Mouse (Mus musculus) hematopoietic stem cell, adult 5-6 weeks (primary cell): ENCODE results near the gene Mslnl. TPM values are rescaled to one million over a fixed set of nuclear protein-coding genes. Genes with fewer than 3 reads are reported as not detected.

Experiments
- ATAC-seq, 2 experiments: fragments of 125-278 bp in 1 of 2; replicated peaks in 1 of 2; 2 replicates each; pipeline ENCODE4 v1.8.0; 2016 to 2017; ENCODE audit warnings: inconsistent platforms in 2 of 2, mild to moderate bottlenecking in 2 of 2, moderate number of reproducible peaks in 2 of 2, low read depth in 1 of 2, moderate TSS enrichment in 1 of 2; ENCODE audit not compliant: low FRiP score in 2 of 2, poor library complexity in 2 of 2, severe bottlenecking in 2 of 2, insufficient read depth in 1 of 2, low TSS enrichment in 1 of 2
- total RNA-seq: library from RNA; stranded (forward); fragments of 172-1452, 232-1000 nt; gene quantifications from 2 replicates; pipeline ENCODE4 v1.2.3, GENCODE M21; 2017

Gene Mslnl
- total RNA-seq, 1 experiment from 2014 or later = not detected

DNA sequence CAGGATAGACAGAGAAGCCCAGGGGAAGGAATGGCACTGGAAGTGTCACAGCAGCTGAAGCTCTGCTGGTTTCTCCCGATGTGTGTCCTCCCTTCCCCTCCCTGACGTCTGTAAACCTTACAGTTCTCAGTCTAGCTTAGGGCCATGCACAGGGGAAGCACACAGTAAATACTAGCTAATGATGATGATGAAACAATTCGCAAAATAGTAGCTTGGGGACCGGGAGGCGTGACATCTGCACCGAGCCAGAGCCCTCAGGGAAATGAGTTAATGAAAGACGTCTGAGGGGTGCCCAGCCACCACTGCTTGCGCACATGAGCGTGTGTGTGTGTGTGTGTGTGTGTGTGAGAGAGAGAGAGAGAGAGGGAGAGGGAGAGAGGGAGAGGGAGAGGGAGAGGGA lies 33.5 kb downstream of the Mslnl start:
- ATAC-seq = no peak

DNA sequence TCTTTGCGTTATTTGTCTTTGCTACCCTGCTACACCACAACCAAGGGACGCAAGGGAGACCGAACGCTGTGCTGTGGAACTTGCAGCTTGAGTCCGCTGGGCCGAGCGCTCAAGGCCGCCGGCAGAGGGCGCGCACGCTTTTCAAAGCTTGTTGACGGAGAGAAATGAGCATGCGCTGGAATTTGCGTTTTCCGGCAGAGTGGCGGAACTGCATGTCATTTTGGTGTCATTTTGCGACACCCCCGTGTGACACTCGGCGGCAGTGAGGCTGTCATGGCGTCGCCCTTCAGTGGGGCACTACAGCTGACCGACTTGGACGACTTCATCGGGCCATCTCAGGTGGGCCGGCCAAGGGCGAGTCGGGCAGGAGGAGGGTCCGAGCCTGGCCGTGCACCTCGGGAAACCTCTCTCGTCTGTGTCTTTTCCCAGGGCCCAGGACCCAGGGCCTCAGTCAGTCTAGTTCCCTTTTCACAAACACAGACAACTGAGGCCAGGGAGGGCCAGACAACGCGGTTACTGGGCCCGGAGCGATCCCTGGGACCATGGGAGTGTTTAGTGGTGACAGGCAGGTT lies 37.8 kb downstream of the Mslnl start, which contains the start of gene Narfl:
Gene Narfl, plus strand, starts transcription at position 228 of the 572 bp plus-strand sequence.
- ATAC-seq = peak; percentile 92 to 94

DNA sequence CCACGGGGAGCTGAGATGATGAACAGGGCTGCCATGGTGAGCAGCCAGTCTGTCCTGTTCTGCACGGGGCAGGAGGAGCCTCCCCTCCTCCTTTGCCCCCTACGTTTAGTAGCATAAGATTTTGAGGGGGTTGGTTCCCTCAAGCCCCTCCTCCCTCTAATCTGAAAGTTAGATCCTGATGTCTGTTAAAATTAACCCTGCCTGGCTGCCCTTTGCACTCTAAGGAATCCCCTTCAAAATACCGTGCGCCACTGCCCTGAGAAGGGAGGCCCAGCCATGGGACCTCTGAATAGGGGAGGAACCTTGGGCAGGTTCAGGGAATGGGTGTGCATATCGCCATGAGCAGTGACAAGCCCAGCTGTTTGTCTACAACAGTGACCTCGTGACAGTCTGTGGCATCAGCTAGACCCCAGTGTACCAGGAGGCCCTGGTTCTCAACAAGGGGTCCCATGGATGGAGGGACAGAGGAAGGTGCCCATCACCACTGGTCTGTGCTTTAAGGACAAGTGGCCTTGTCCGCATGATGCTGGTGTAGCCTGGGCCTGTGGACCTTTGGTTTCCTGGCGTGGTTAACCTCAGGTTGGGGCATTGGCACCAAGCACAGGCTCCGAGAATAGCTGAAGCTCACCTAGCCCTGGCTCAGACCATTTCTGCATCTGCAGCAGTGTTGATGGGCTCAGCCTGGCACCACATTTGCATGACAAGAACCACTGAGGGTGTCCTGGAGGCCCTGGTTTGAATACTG lies 39.6 kb downstream of the Mslnl start:
- ATAC-seq = no peak

DNA sequence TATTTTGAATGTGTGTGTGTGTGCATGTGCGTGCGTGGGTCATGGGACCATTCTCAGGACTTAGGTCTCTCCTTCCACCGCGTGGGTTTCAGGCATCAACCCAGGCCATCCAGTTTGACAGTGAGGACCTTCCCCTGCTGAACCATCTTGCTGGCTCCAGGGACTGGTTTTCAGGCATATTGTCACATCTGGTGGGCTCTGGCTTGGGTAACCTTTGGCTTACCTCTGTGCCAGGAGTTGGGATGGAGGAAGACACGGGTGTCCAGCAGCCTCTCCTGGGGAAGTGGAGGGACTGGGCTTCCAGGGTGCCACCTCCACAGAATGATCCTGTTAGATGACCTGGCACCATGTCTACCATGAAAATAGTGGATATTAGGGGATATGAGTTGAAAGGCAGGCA lies 42.1 kb downstream of the Mslnl start:
- ATAC-seq = no peak

DNA sequence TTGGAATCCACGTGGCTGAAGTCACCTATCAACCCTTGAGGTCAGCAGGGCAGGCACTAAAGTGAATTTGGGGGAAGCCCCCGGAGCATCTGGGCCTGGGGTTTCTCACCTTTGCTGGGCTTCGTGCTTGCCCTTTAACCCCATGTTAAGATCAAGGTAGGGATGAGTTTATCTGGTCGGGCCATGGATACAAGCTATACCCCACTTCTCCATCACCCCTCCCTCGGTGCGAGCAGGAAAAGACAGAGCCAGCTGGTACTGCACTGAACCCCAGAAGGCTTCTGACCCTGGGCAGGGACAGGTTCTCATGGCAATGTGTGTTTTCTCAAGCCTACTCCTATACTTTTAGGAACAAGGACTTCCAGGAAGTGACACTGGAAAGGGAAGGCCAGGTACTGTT lies 45.5 kb downstream of the Mslnl start:
- ATAC-seq = no peak

DNA sequence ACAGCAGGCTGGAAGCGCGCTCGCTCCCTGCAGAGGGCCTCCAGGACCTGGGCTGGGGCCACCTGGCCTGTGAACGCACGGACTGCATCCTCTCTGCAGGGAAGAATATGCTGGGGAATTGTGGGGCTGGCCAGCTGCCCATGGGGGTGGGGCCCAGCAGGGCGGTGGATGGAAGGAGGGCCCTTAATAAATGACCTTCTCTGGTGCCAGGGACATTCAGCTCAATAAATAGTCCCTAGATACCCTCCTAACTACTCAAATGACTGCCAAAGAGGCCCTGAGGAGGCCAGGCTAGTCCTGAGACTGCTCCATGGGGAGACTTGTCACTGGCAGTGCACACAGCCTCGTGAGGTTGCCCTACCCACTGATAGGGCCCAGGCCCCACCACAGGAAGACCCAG lies 47.2 kb downstream of the Mslnl start:
- ATAC-seq = no peak

DNA sequence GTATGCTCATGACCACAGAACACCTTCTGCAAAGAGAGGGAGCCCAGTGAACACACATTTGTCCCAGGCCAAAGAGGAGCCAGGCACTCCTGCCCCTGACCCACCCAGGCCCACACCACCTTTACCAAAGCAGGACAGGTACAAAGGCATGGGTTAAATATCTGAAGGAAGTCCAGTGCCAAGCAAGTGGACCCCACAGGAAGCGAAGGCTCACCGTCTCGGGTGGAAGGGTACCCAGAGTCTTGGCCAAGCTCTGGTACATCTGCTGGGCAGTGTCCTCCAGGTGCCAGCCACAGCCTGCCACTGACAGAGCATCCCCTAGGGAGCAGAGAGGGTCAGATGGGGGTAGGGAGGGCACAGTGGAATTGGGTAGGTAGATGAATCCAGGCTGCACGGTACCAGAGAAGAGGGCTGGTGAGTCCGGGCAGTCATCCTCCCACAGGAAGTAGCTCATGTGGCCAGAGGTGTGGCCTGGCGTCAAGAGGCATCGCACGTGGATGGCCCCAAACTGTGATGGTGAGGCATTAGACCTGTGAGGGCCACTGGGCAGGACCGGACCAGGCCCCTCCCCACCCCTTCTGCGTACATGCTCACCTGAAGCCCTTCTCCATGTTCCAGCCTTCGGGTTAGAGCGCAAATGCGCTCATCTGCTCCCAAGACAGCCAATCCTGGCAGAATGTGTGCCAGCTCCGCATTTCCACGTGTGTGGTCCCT lies 48.2 kb downstream of the Mslnl start:
- ATAC-seq = no peak

DNA sequence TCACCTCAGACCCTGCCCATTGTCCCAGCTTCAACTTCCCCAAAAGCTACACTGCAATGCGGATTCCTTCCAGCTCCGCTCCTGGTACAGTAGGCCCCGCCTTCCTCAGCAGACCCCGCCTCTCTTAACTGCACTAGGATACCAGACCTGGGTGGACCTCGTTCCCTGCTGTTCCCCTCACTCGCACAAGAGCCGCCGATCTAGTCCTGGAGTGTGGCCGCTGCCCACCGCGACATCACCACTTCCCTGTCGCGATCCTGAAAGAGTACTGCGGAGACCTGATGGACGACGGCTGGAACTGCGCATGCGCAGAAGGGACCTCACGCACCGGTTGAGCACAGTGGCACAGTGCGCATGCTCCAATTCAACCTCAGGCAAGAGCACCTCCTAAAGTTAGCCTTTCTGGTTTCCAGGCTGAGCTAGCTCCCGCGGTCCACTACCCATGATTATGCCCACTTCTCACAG lies 49.5 kb downstream of the Mslnl start, which contains the start of gene Haghl:
Gene Haghl, minus strand, starts transcription at position 393 of the 465 bp plus-strand sequence.
- peak; percentile 86 to 88 for ATAC-seq

DNA sequence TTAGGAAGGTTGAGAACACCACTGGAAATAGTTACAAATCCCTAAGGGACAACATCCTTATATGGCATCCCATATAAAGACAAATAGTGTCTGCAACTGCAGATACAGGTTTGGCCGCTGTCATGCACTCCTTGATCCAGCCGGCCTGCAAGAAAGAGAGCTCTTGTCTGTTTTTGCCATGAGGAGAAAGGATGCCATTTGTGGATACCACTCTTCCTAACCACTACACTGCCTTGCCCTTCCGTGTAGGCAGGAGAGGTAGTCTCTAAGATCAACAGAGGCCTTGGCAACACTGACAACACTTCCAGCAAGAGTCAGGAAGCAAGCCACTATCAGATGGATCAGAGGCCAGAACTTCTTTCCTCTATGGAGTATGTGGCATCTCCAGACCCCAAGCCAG lies 50.4 kb downstream of the Mslnl start, which contains the start of gene Ccdc78:
Gene Ccdc78, plus strand, starts transcription at position 301 of the 400 bp plus-strand sequence.
- no peak for ATAC-seq

DNA sequence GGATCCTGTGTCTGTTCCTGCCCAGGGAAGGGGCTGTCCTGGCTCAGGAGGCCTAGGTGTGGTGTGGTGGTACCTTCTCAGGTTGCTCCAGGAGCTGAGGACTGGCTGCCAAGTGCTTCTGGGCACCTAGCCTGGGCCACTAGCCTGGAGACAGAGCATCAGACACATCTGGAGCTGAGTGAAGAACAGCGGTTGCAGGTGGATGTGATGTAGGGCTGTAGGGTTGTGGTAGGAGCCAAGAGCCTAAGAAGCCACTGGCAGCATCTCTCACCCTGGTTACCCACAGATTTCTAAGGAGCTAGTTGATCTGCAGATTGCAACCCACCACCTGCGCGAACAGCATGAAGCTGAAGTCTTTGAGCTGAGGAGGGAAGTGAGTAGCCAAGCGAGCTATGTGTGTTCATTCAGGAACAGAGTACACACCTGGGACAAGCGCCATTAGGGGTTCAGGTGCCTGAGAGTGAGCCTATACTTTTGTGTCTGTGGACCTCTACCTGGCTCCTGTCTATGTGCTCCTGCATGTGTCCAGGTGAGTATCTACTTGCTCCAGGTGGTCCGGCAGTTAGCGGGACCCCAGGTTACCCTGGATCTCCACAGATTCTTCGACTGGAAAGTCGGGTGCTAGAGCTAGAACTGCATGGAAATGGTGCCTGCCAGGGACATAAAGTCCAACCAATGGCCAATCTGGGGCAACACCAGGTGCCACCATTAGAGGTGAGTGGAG lies 51.1 kb downstream of the Mslnl start:
- no peak for ATAC-seq

DNA sequence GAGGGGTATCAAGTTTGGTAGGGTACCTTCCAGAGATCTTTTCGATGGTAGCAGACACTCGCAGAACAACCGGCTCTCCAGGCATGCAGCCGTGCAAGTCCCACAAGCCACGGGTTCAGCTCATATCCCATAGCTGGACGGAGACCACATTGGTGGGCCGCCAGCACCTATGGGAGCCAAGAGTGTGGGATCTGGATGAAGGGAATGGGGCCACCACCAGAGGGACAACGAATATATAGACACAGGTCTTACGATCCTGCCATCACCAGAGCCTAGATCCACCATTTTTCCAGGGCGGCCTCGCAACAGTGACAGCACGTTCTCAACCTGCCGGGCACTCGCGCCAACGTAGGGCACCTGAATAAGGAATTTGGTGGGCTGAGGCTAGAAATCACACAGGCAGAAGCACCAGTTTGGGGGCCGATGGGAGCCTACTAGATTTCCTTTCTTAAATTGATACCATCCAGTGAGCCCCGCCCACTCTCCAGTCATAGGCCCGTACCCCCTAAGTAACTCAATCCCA lies 55.5 kb downstream of the Mslnl start:
- no peak for ATAC-seq

DNA sequence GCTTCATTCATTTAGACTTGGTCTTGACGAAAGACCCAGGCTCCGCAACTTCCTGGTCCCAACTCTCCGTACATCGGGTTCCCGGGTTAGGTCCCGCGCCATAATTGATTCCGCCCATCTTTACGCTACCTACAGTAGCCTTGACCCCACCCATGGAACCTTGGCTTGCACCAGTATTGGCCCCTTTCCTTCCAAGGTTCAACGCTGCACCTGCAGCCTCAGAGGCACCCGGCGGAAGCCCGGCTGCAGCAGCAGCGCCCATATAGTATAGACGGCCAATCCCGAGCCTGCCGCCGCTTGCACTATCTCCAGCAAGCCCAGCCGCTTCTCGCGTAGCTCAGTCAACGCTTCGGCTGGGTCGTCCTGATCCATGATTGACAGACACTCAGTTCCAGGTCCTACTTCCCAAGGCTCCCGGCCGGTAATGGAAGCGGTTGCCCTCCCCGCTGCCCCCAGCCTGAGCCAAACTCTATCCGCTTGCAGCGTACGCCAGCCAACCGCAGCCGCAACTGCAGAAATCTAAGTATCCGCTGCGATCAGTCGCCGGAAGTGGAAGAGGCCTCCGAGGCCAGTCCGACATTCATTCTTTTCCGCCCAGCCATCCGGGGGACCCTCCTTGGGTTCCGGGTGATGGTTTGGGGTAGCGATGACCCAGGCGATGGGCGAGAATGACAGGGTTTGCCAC lies 56.1 kb downstream of the Mslnl start:
- ATAC-seq = peak; percentile 42 to 68

DNA sequence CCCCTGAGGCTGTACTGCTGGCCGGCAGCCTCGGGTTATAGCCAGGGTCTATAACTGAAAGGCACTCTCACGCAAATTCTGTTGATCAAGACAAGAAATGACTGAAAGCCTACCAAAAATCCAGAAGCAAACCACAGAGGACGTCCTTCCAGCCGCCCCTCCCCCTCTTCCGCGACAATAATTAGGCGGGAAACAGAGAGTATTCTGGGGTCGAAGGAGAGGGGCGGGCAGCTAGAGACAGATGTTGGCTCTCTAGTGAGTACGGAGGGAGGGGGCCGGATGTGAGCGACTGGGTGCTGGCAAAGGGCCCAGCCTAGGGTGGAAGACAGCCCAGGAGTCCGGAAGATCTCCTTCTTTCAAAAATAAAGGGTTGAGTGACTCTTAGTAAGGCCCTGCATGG lies 56.8 kb downstream of the Mslnl start, which contains the start of gene Fam173a:
Gene Fam173a, minus strand, starts transcription at position 287 of the 400 bp plus-strand sequence.
- ATAC-seq = peak; percentile 36 to 62

DNA sequence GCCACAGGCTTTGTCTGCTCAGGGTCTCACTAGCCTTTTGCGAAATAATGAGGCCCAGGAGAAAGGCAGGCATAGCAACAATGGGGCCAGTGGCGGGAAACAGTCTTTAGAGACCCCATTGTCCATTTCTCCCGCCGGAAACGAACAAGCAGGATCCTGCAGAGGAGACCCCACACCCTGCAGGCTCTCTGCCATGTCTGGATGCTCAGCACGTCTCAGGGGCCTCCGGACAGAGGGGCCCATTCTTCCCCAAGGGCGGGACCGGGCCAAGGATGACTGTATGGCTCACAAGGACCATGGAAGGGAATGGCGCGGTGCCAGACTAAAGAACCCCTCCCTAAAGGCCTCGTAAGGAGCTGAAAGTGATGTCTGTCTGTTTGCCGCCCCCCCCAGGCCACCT lies 58.4 kb downstream of the Mslnl start:
- ATAC-seq = no peak

DNA sequence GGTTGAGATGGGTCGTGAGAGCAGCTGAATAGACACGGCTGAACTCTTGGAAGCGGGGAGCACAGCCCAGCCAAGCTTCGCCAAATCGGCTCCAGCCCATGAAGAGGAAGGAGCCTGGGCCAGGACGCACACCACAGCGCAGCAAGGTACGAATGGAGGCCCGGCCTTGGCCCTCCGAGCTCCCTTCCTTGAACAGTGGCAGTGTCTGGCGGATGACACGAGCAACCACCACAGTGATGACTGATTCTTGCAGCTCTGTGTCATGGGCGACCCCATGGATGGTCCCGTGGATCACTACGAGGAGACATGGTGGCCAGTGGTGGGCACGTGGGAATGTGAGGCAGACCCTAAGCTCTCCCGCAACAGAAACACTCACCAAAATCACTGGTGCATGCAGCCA lies 59.2 kb downstream of the Mslnl start:
- ATAC-seq = no peak

DNA sequence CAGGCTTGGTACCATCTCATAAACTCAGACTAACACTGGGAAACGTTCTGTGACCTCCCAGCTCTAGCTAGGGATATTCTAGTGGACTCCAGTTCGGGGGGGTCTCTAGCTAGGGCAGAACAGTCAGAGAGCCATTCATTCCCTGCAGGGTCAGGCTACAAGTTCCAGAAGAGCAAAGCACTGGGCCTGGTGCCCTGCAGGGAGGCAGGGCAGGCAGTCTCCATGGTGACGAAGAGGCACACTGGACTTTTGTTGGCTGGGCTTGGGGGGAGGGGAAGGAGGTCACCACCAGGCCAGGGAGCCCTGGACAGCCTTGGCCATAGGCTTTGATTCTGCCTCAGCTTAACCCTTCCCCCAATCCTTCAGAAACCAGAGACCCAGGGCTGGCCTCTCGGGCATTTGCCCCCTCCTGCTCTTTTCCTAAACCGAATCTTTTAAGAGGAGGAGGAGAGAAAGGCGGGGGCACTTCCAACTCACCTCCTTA lies 59.8 kb downstream of the Mslnl start, which contains the start of gene AC134908.4:
Gene AC134908.4, minus strand, starts transcription at position 51 of the 484 bp plus-strand sequence.
- ATAC-seq = no peak
